Mouse (Mus musculus) embryonic facial prominence, embryonic 10.5 days (tissue): ENCODE measurements around the gene Aph1c. TPM values are rescaled to one million over a fixed set of nuclear protein-coding genes. Genes with fewer than 3 reads are reported as not detected.

Source experiments
- DNase-seq: peaks from one replicate; pipeline ENCODE4 v3.0.0-alpha.2; 2017; ENCODE audit warnings: low spot score
- H3K27ac ChIP-seq: fragments of 300-500 bp; sonication (generic); replicated peaks from 2 replicates; pipeline ENCODE4 v1.5.1; 2016; ENCODE audit warnings: mild to moderate bottlenecking
- H3K27me3 ChIP-seq: fragments of 300-500 bp; sonication (generic); replicated peaks from 2 replicates; pipeline ENCODE4 v1.6.1; 2016; ENCODE audit warnings: low read depth, mild to moderate bottlenecking; ENCODE audit not compliant: poor library complexity, severe bottlenecking
- H3K36me3 ChIP-seq: fragments of 300-500 bp; sonication (generic); replicated peaks from 2 replicates; pipeline ENCODE4 v1.6.1; 2016; ENCODE audit warnings: mild to moderate bottlenecking, moderate library complexity
- H3K4me1 ChIP-seq: fragments of 300-500 bp; sonication (generic); 2 replicates; pipeline ENCODE4 v1.6.1; 2016
- H3K4me3 ChIP-seq: fragments of 300-500 bp; sonication (generic); 2 replicates; pipeline ENCODE4 v1.5.1; 2016; ENCODE audit warnings: mild to moderate bottlenecking, moderate library complexity
- H3K9me3 ChIP-seq: fragments of 300-500 bp; sonication (generic); 2 replicates; pipeline ENCODE4 v1.6.1; 2016; ENCODE audit warnings: mild to moderate bottlenecking
- WGBS: fragments of 180-500 bp; shearing (Covaris S2); methylation state at CpG from one replicate; pipeline ENCODE4 v1.1.7; 2016; 5-methylcytosine and 5-hydroxymethylcytosine counted together
- polyA plus RNA-seq: library from polyadenylated mRNA; unstranded; fragments of >200 nt; fragmentation: Nextera tagmentation; extraction: Ambion mirVana; gene quantifications from 2 replicates; pipeline ENCODE4 v1.2.1, GENCODE M21; 2016

The Aph1c gene
- polyA plus RNA-seq, 1 experiment from 2014 or later: 1.8 TPM

DNA sequence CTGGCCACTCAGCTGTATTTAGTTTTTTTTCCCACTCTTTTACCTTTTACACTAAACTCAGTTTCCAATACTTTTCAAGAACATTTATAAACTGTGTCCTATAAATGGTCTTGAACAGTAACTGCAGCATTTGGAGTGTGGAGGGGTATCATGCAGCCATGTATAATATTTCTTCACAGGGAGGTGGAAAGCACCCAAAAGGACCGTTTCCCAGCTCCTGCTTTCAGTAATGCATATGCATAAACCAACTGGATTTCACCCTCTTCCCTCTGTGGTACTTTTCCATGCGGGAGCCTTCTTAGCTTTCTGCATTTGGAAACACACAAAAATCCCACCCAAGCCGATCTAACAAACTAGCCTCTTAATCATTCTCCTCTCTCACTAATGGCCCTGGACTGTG, 30.2 kb upstream of the Aph1c start:
- Histone ChIP-seq H3K4me1 (peaks cover 30% of the 10 kb centered on the region), H3K9me3 (no peaks in the 10 kb centered on the region), H3K4me3 (no peak overlapping the region), H3K27ac (peak overlapping the region; percentile 65; the same call in 1 of the 2 replicates), H3K27me3 (no peaks in the 10 kb centered on the region), H3K36me3 (peaks cover 16% of the 10 kb centered on the region)
- no peak for DNase-seq
- WGBS: 72% methylated on average over 3 of the region's 3 CpGs

GRCm38 (mm10) chr9:66863456-66863855, 28.9 kb upstream of the Aph1c start:
- peaks cover 28% of the 10 kb centered on the region for H3K36me3 ChIP-seq
- DNase-seq: no peak
- WGBS: 60% methylated on average over 3 of the region's 3 CpGs

DNA sequence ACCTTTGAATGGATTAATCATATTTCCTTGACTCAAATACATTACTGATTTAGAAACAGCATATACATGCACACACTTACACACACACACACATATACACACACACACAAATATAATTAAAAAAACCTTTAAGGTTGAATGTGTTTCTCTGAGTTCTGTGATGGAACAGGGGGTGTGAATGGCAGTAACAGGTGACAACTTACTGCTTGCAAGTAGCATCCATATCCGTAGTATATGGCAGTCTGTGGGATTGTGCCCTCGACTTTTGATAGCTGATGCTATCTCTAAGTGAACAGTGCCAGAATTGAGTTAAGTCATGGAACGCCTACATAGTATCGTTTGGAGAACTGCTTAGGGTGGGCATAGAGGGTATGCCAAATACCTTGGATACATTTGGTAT, 27.7 kb upstream of the Aph1c start:
- H3K27me3 ChIP-seq: no peaks in the 10 kb centered on the region
- H3K36me3 ChIP-seq: peaks cover 37% of the 10 kb centered on the region
- H3K9me3 ChIP-seq: no peaks in the 10 kb centered on the region
- DNase-seq: no peak
- no peak overlapping the region for H3K4me3 ChIP-seq
- H3K4me1 ChIP-seq: peaks cover 30% of the 10 kb centered on the region
- WGBS: 95% methylated on average over 4 of the region's 4 CpGs
- no peak overlapping the region for H3K27ac ChIP-seq

More at GRCm38 (mm10) chr9:66863456-66863855, 28.9 kb upstream of the Aph1c start:
- no peaks in the 10 kb centered on the region for H3K27me3 ChIP-seq
- H3K4me1 ChIP-seq: peaks cover 30% of the 10 kb centered on the region
- no peak overlapping the region for H3K4me3 ChIP-seq
- no peak overlapping the region for H3K27ac ChIP-seq
- H3K9me3 ChIP-seq: no peaks in the 10 kb centered on the region

GRCm38 (mm10) chr9:66861104-66861767, 26.7 kb upstream of the Aph1c start:
- Histone ChIP-seq H3K27me3 (no peaks in the 10 kb centered on the region), H3K27ac (no peak overlapping the region; the same call in 1 of the 2 replicates), H3K9me3 (no peaks in the 10 kb centered on the region), H3K4me3 (no peak overlapping the region), H3K36me3 (peaks cover 37% of the 10 kb centered on the region), H3K4me1 (peaks cover 30% of the 10 kb centered on the region)
- WGBS: 80% methylated on average over 5 of the region's 5 CpGs
- DNase-seq: no peak

DNA sequence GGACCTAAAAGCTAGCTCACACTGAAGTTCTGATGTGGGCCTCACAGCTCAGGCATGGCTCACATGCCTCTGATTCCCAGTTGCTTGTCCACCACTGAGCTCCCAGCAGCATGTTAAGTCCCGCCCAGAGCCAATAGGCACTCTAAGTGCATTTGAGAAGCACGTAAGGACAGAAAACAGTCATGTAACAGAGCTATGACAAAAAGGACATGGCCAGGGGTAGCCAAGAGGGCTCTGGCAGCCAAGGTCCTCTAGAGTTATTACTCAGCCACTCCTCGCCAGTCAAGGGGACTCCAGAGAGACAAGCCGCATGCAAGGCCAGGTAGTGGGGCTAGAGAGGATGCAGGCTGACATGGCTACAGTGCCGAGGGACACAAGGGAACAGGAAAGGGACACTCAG, 25.0 kb upstream of the Aph1c start:
- no peak overlapping the region for H3K4me3 ChIP-seq
- peaks cover 37% of the 10 kb centered on the region for H3K36me3 ChIP-seq
- DNase-seq: no peak
- no peaks in the 10 kb centered on the region for H3K27me3 ChIP-seq
- WGBS: 95% methylated on average over 5 of the region's 5 CpGs
- H3K9me3 ChIP-seq: no peaks in the 10 kb centered on the region
- peaks cover 25% of the 10 kb centered on the region for H3K4me1 ChIP-seq
- H3K27ac ChIP-seq: no peak overlapping the region

DNA sequence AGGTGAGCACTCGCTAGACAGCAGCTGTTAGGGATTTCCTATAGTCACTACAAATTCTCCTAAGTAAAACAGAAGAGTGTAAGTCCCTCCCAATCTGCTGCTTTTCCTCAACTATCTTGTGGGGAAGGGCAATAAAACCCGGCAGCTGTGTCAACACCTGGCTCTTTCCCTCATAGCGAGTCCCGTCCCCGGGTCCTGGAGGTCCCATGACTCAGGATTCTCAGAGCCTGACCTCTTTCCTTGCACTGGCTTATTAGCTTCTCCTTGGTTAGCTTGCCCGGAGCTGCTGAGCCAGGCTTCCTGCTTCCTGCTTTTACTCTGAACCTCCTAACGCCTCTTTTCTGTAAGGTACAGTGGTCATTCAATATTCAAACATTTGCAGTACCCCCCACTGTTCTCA, 21.3 kb upstream of the Aph1c start:
- Histone ChIP-seq H3K27ac (no peak overlapping the region), H3K4me1 (peaks cover 4% of the 10 kb centered on the region; the same call in 1 of the 2 replicates), H3K27me3 (no peaks in the 10 kb centered on the region), H3K4me3 (no peak overlapping the region), H3K36me3 (peaks cover 39% of the 10 kb centered on the region), H3K9me3 (no peaks in the 10 kb centered on the region)
- DNase-seq: peak; percentile 44
- 65% methylated on average over 7 of the region's 7 CpGs for WGBS

GRCm38 (mm10) chr9:66852592-66852991, 18.1 kb upstream of the Aph1c start:
- Histone ChIP-seq H3K36me3 (peaks cover 24% of the 10 kb centered on the region), H3K27me3 (no peaks in the 10 kb centered on the region), H3K4me3 (no peak overlapping the region), H3K27ac (no peak overlapping the region), H3K4me1 (no peaks in the 10 kb centered on the region; the same call in 1 of the 2 replicates), H3K9me3 (no peaks in the 10 kb centered on the region)
- 57% methylated on average over 6 of the region's 6 CpGs for WGBS
- DNase-seq: no peak

GRCm38 (mm10) chr9:66850966-66851365, 16.4 kb upstream of the Aph1c start:
- Histone ChIP-seq H3K4me3 (no peak overlapping the region), H3K36me3 (peaks cover 40% of the 10 kb centered on the region), H3K27ac (no peak overlapping the region), H3K4me1 (no peaks in the 10 kb centered on the region; the same call in 1 of the 2 replicates), H3K9me3 (no peaks in the 10 kb centered on the region), H3K27me3 (no peaks in the 10 kb centered on the region)
- 83% methylated on average over 5 of the region's 5 CpGs for WGBS
- DNase-seq: no peak

DNA sequence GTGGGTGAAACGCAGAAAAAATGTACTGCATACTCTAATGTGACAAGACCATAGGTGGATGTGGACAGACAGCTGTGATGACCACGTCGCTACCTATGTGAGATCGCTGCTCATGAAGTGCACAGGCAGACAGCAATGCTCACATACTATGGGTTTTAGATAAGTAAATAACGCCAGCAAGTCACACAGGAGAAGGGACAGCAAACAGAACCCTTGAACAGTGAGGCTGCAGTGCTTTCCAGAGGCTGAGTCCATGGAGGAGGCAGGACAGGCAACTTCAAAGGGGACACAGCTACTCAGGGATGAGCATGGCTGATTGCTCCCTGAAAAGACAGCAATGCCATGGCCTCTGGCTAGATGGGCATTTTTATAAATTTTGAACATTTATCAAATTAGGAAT, 12.3 kb upstream of the Aph1c start:
- no peak for DNase-seq
- H3K36me3 ChIP-seq: peaks cover 32% of the 10 kb centered on the region
- H3K4me3 ChIP-seq: no peak overlapping the region
- H3K27me3 ChIP-seq: no peaks in the 10 kb centered on the region
- no peaks in the 10 kb centered on the region for H3K4me1 ChIP-seq
- H3K27ac ChIP-seq: no peak overlapping the region
- H3K9me3 ChIP-seq: no peaks in the 10 kb centered on the region
- 93% methylated on average over 5 of the region's 5 CpGs for whole genome bisulfite sequencing

- Histone ChIP-seq H3K9me3 (no peaks in the 10 kb centered on the region), H3K27ac (peak overlapping the region; percentile 72), H3K36me3 (no peaks in the 10 kb centered on the region), H3K4me3 (peak overlapping the region; percentile 76), H3K27me3 (peaks cover 36% of the 10 kb centered on the region), H3K4me1 (peaks cover 19% of the 10 kb centered on the region)
- DNase-seq: no peak
- WGBS: under 1% methylated on average over 24 of the region's 24 CpGs
Measured at GRCm38 (mm10) chr9:66835097-66835480, 563 bp upstream of the Aph1c start.

GRCm38 (mm10) chr9:66833851-66834250, 675 bp downstream of the Aph1c start:
- Histone ChIP-seq H3K27ac (no peak overlapping the region), H3K4me1 (peaks cover 19% of the 10 kb centered on the region), H3K36me3 (no peaks in the 10 kb centered on the region), H3K27me3 (peaks cover 36% of the 10 kb centered on the region), H3K4me3 (peak overlapping the region; percentile 76), H3K9me3 (no peaks in the 10 kb centered on the region)
- whole genome bisulfite sequencing: 15% methylated on average over 7 of the region's 7 CpGs
- DNase-seq: peak; percentile 16

DNA sequence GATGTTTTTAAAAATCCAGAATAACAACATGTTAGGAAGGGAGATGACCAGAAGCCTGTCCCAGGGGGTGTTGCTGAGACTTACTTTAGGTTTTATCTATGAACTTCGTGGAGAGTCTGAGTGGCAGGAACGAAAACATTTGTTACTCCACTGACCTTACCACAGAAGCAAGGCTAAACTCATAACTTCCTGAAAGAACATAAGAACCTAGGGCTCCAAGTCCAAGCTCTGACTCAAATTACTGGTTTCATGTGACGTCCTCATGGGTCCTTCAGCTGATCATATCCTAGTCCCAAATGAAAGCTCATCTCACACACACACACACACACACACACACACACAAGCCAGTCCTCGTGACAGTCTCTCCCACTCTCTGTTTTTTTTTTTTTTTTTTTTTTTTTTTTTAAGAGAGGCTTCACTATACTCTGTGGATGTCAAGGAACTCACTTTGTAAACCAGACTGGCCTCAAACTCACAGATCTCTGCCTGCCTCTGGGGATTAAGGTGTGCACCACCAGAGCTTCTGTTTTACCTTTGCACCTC, 2.1 kb downstream of the Aph1c start:
- Histone ChIP-seq H3K9me3 (no peaks in the 10 kb centered on the region), H3K36me3 (no peaks in the 10 kb centered on the region), H3K27me3 (peaks cover 36% of the 10 kb centered on the region), H3K4me3 (no peak overlapping the region), H3K4me1 (peaks cover 19% of the 10 kb centered on the region), H3K27ac (no peak overlapping the region)
- 61% methylated on average over 4 of the region's 4 CpGs for WGBS
- DNase-seq: no peak

DNA sequence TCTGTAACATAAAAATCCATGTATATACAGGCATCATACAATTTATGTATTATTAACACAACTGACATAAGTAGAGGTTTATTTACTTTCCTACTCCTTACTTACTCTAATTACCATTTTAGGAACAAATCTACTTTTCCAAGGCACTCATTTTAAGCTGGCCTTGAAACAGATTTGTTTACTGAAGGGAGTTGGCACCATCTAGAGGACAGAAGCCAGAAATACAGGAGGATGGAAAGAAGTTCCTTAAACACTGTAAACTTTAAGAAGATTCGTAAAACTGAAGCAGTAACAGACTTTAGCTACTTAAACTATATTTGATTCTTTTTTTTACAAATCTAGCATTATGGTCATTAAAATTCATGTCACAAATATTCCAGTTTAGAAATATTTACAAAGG, 8.5 kb downstream of the Aph1c start:
- H3K27me3 ChIP-seq: no peaks in the 10 kb centered on the region
- H3K9me3 ChIP-seq: no peaks in the 10 kb centered on the region
- WGBS: 52% methylated on average over 1 of the region's 1 CpGs
- H3K4me1 ChIP-seq: no peaks in the 10 kb centered on the region
- DNase-seq: no peak
- H3K4me3 ChIP-seq: no peak overlapping the region
- no peak overlapping the region for H3K27ac ChIP-seq
- no peaks in the 10 kb centered on the region for H3K36me3 ChIP-seq
